Mouse (Mus musculus) mouse embryonic stem cell (cell line): Measurements from ENCODE around the gene Vps8.

Experiments used
- in situ Hi-C, 2 experiments: fragments of 300-500 bp; cut with MboI; formaldehyde crosslinking; loops; 1 replicate in 1 of 2; 3 replicates in 1 of 2; pipeline ENCODE4 v1.14.3; 2019 to 2020; ENCODE audit warnings: low sequenced_read_pairs in 2 of 2, low pct_unique_long_range_greater_than_20kb in 1 of 2, mixed read lengths in 1 of 2; ENCODE audit not compliant: unreplicated experiment in 1 of 2

Vps8 gene

GRCm38 (mm10) chr16:21589110-21589509 lies 166.2 kb downstream of the Vps8 start:
- in situ Hi-C loops, result no loop called here

- in situ Hi-C loops, result no loop called here
These were observed 167.9 kb downstream of the Vps8 start for GRCm38 (mm10) chr16:21590806-21591205.

- in situ Hi-C loops, result no loop called here
These were observed 168.6 kb downstream of the Vps8 start for GRCm38 (mm10) chr16:21591511-21591910.

GRCm38 (mm10) chr16:21595539-21595938 lies 172.6 kb downstream of the Vps8 start:
- in situ Hi-C loops, result no loop called here

- in situ Hi-C loops, result no loop called here
These were observed 181.4 kb downstream of the Vps8 start for GRCm38 (mm10) chr16:21604354-21604753.

- in situ Hi-C loops, result no loop called here
These were observed 183.5 kb downstream of the Vps8 start for GRCm38 (mm10) chr16:21606249-21607020.

- in situ Hi-C loops, result no loop called here
These were observed 184.2 kb downstream of the Vps8 start for GRCm38 (mm10) chr16:21607021-21607650.

GRCm38 (mm10) chr16:21607651-21608040 lies 184.7 kb downstream of the Vps8 start:
- in situ Hi-C loops, result no loop called here

- in situ Hi-C loops, result no loop called here
These were observed 185.4 kb downstream of the Vps8 start for GRCm38 (mm10) chr16:21608176-21608865.

GRCm38 (mm10) chr16:21610473-21610872 lies 187.6 kb downstream of the Vps8 start:
- in situ Hi-C loops, result loop anchor here in 1 of 2 experiments (10.0 kb wide), 1 partner anchor 114 kb away; no protein-coding TSS in a partner anchor

GRCm38 (mm10) chr16:21615802-21616201 lies 192.9 kb downstream of the Vps8 start:
- in situ Hi-C loops, result loop anchor here (5.0 to 10.0 kb wide), 2 partner anchors 109 to 116 kb away; no protein-coding TSS in a partner anchor

- in situ Hi-C loops, result no loop called here
These were observed 197.7 kb downstream of the Vps8 start for GRCm38 (mm10) chr16:21620630-21621029.

GRCm38 (mm10) chr16:21625784-21626634 lies 203.1 kb downstream of the Vps8 start:
- in situ Hi-C loops, result no loop called here

- in situ Hi-C loops, result no loop called here
These were observed 204.3 kb downstream of the Vps8 start for GRCm38 (mm10) chr16:21627248-21627647.

- in situ Hi-C loops, result no loop called here
These were observed 205.2 kb downstream of the Vps8 start for GRCm38 (mm10) chr16:21628061-21628591.

- in situ Hi-C loops, result no loop called here
These were observed 207.7 kb downstream of the Vps8 start for GRCm38 (mm10) chr16:21630614-21631013.

- in situ Hi-C loops, result no loop called here
These were observed 208.9 kb downstream of the Vps8 start for GRCm38 (mm10) chr16:21631815-21632222.

GRCm38 (mm10) chr16:21634460-21634859 lies 211.5 kb downstream of the Vps8 start:
- in situ Hi-C loops, result no loop called here
